In the genomic region with DNA sequence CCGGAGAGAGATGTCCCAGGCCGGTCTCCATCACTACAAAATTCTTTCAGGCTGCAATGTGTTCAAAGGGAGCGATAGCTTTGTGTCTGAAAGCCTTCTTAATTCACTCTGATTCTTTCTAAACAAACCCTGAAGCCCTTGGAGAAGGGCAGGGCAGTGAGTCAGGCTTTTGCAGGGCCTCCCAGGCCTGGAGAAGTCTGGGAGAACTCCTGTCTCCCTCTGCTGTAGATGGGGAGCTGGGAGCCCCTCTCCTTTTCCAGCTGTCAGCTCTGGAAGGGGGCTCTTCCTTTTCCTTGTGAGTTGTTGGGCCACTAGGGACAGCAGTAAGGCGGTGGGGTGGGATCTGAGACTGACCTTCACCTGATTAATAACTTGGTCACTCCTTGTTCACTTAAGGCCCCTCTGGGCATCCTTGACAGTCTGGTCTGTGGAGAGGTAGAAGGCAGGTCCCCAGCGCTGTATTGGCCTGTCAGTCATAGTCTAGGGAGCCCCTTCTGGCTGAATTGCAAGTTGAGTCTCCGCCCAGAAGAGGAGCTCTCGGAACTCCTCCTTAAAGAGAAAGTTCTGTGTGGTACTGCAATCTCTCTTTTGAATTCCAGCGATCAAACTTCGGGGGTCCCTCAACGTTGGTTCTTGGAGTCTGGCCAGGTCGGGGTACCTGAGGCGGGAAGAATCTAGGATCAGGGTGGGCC, we compare ENCODE assay signal across 8 mouse cellular contexts. TPM values are rescaled to one million over a fixed set of nuclear protein-coding genes. Genes with fewer than 3 reads are reported as not detected.
DNase-seq lines count a peak whose midpoint lies in the region; ATAC-seq and TF ChIP-seq lines count a peak whose summit lies in the region.

No protein-coding gene starts in this region.

- no peaks in the 10 kb centered on the region for H3K27me3 ChIP-seq in embryonic facial prominence, embryonic 15.5 days
- H3K27me3 ChIP-seq in lung, embryonic 15.5 days: no peaks in the 10 kb centered on the region
- peaks cover 3% of the 10 kb centered on the region; the same call in 1 of the 2 replicates for H3K27me3 ChIP-seq in testis, adult 2 months (ENCODE audit: control insufficient read depth, insufficient read depth, low read length)

- peak overlapping the region; percentile 86 for H3K4me3 ChIP-seq in embryonic facial prominence, embryonic 15.5 days (replicated peaks)
- peak overlapping the region; percentile 82 for H3K4me3 ChIP-seq in lung, embryonic 15.5 days
- peak overlapping the region; percentile 53 for H3K4me3 ChIP-seq in testis, adult 2 months (ENCODE audit: control insufficient read depth, low read depth, low read length)

- peak; percentile 35 for DNase-seq in thymus, postnatal 0 days (ENCODE audit: low spot score)
- DNase-seq in thymus, postnatal 25 days: no peak
- peak; percentile 12 for DNase-seq in induced T-regulatory cell, adult 2 months (ENCODE audit: low read depth)
- no peak for DNase-seq in cerebellum, postnatal 36 days
- no peak for DNase-seq in frontal cortex, postnatal 10 days (ENCODE audit: low spot score in 2 of 2)

- TF ChIP-seq POLR2A in testis, adult 2 months (IDR thresholded peaks at IDR 0.05; ENCODE audit: control insufficient read depth, low read depth, low read length): no peak

- peak; percentile 82 for ATAC-seq in embryonic facial prominence, embryonic 15.5 days (ENCODE audit: insufficient number of reproducible peaks, low FRiP score, low TSS enrichment, low read depth)
- peak; percentile 76 for ATAC-seq in lung, embryonic 15.5 days (ENCODE audit: borderline replicate concordance, extremely low read depth, low FRiP score, low TSS enrichment)

- WGBS in embryonic facial prominence, embryonic 15.5 days: 4% methylated on average over 12 of the region's 12 CpGs
- 8% methylated on average over 12 of the region's 12 CpGs for WGBS in lung, embryonic 15.5 days

- TF ChIP-seq CTCF in testis, adult 2 months (IDR thresholded peaks at IDR 0.05; ENCODE audit: control insufficient read depth, insufficient read depth, insufficient replicate concordance, low read depth, low read length): no peak

- no peaks in the 10 kb centered on the region; the same call in 1 of the 2 replicates for H3K36me3 ChIP-seq in embryonic facial prominence, embryonic 15.5 days
- no peaks in the 10 kb centered on the region for H3K36me3 ChIP-seq in lung, embryonic 15.5 days
- H3K36me3 ChIP-seq in testis, adult 2 months (ENCODE audit: control insufficient read depth, insufficient read depth, low read length): no peaks in the 10 kb centered on the region

- peak overlapping the region; percentile 24; the same call in 1 of the 2 replicates for H3K9ac ChIP-seq in embryonic facial prominence, embryonic 15.5 days
- peak overlapping the region; percentile 89 for H3K9ac ChIP-seq in lung, embryonic 15.5 days

- no peaks in the 10 kb centered on the region for H3K9me3 ChIP-seq in embryonic facial prominence, embryonic 15.5 days (replicated peaks)
- no peaks in the 10 kb centered on the region for H3K9me3 ChIP-seq in lung, embryonic 15.5 days

- H3K4me2 ChIP-seq in embryonic facial prominence, embryonic 15.5 days (replicated peaks): peak overlapping the region; percentile 84
- peak overlapping the region; percentile 93 for H3K4me2 ChIP-seq in lung, embryonic 15.5 days

- peak overlapping the region; percentile 98 for H3K27ac ChIP-seq in embryonic facial prominence, embryonic 15.5 days (replicated peaks)
- H3K27ac ChIP-seq in lung, embryonic 15.5 days: peak overlapping the region; percentile 93
- no peak overlapping the region for H3K27ac ChIP-seq in testis, adult 2 months (ENCODE audit: control insufficient read depth, insufficient read depth, low read depth, low read length)

- H3K4me1 ChIP-seq in embryonic facial prominence, embryonic 15.5 days: peaks cover 61% of the 10 kb centered on the region
- peaks cover 47% of the 10 kb centered on the region for H3K4me1 ChIP-seq in lung, embryonic 15.5 days
- peaks cover 6% of the 10 kb centered on the region for H3K4me1 ChIP-seq in testis, adult 2 months (ENCODE audit: control insufficient read depth, insufficient read depth, low read length)

RNA-seq across cellular contexts. Expression of a gene that starts 0.6 kb away (rescaled TPM):
- 10.5 and 12.2 TPM in 2 replicates for polyA plus RNA-seq in thymus, postnatal 0 days (2015; fragmentation: Nextera tagmentation; extraction: Ambion mirVana)
- 217 and 242 TPM in 2 replicates for polyA plus RNA-seq in embryonic facial prominence, embryonic 15.5 days (2015; fragmentation: Nextera tagmentation; extraction: Ambion mirVana)
- polyA plus RNA-seq in lung, embryonic 15.5 days (2015; fragmentation: Nextera tagmentation; extraction: Ambion mirVana): 76.4 and 78.9 TPM in 2 replicates
- 14.2 and 18.6 TPM in 2 replicates for polyA plus RNA-seq in testis, adult 2 months (2012; rRNA removed)

Comparison
In these comparisons a context has a peak if more than half of its experiments do, and no peak if none do; other contexts are left out.
1. DNase-seq: peak in thymus, postnatal 0 days (single experiment) and induced T-regulatory cell, adult 2 months (single experiment); none in thymus, postnatal 25 days (single experiment), cerebellum, postnatal 36 days (0 of 2) and frontal cortex, postnatal 10 days (0 of 2).
2. Peak in every context shown above with its lines, with median percentiles within 50 percentile points of each other: H3K4me3 ChIP-seq.